Mouse (Mus musculus): ENCODE data around the gene D7Ertd443e.

The D7Ertd443e gene

GRCm38 (mm10) chr7:134224741-134225612 lies 160.5 kb downstream of the D7Ertd443e start:
- peak; percentile 63 for DNase-seq

GRCm38 (mm10) chr7:134224421-134224740 lies 161.1 kb downstream of the D7Ertd443e start:
- peak; percentile 34 for DNase-seq

- peak; percentile 84 for DNase-seq
Observed at GRCm38 (mm10) chr7:134223444-134224161, 161.9 kb downstream of the D7Ertd443e start.
